ENCODE assay signal across 8 mouse cellular contexts in the genomic region with DNA sequence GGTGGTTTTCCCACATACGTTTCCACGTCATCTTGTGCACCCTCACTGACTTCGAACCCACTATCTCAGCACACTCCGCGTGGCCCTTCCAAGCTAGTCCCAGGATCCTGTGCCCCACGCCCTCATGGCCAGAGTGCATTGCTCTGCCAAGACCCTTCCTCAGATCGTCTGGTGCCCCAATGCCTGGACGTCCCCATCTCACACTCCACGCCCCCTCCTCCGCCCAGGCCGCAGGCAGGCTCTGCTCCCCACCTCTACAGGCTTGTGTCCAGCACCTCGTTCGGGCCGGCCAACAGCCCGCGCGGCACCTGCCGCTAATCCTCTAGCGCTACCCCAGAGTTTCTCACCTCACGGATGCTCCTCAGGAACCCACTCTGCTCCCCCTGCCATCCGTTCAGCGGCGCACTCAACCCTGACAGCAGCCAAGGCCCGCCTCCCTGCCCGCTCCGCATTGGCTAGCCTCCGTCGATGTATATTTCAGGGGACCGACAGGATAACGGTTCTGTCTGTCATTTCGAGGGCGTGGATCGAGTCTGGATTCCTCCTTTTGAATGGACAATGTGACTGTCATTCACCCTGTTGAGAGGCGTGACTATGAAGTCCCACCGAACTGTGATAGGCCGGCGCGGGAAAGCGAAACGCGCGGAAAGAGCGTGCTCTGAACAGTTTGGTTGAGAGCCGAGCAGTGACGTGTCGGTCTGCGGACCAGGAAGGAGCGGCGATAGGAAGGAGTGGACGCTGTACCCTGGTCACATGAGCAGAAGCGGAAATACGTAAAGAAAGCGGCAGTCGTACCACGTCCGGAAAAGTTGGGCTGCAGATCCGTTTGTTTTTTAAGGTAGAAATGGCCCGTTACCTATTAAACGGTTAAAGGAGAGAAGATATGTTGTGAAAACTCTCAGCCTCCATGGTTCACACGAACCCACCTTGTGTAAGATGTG. TPM values are rescaled to one million over a fixed set of nuclear protein-coding genes. Genes with fewer than 3 reads are reported as not detected.
DNase-seq lines count a peak whose midpoint lies in the region; ATAC-seq and TF ChIP-seq lines count a peak whose summit lies in the region.

Gene Stt3a (minus strand): TSS at position 477 of the 941 bp plus-strand sequence.

- DNase-seq in Patski (ENCODE audit: low read depth, low spot score), result peak; percentile 100
- DNase-seq in cerebellum, postnatal 14 days, result peak; percentile 100
- DNase-seq in frontal cortex, postnatal 14 days (ENCODE audit: low spot score in 2 of 2), result peak; percentile 98 to 99
- peak; percentile 96 to 98 for DNase-seq in layer of hippocampus, postnatal 25 days (ENCODE audit: extremely low spot score in 1 of 2, low spot score in 1 of 2)
- DNase-seq in lung, postnatal 25 days (ENCODE audit: low spot score), result peak; percentile 99
- peak; percentile 100 for DNase-seq in retina, embryonic 14.5 days (ENCODE audit: low spot score)
- peak; percentile 93 for DNase-seq in thymus, postnatal 4 days

- in situ Hi-C loops in Patski (cut with MboI; ENCODE audit: low pct_unique_long_range_greater_than_20kb), result loop anchor here (25.0 kb wide), 2 partner anchors 745 to 1505 kb away; partner anchors contain the start of genes Fam118b and Rpusd4

- H3K36me3 ChIP-seq in hindbrain, embryonic 13.5 days, result peaks cover 18% of the 10 kb centered on the region

- H3K9me3 ChIP-seq in hindbrain, embryonic 13.5 days, result no peaks in the 10 kb centered on the region

- TF ChIP-seq CTCF in Patski (IDR thresholded peaks at IDR 0.05), result no peak

- H3K27me3 ChIP-seq in Patski, result no peaks in the 10 kb centered on the region
- H3K27me3 ChIP-seq in hindbrain, embryonic 13.5 days, result no peaks in the 10 kb centered on the region

- peak within 1 kb of the TSS; percentile 98 for H3K4me3 ChIP-seq in hindbrain, embryonic 13.5 days

- WGBS in hindbrain, embryonic 13.5 days, result under 1% methylated on average over 60 of the region's 60 CpGs

- CTCF ChIA-PET in Patski (lab: Charles Lee), result interaction anchor here (1.5 kb wide), 1 partner anchor 13 kb away, joined by 4 read pairs; no protein-coding TSS in a partner anchor

- POLR2A ChIA-PET in Patski (lab: Charles Lee), result no interaction called here

- H3K9ac ChIP-seq in hindbrain, embryonic 13.5 days, result peak within 1 kb of the TSS; percentile 89

- peak within 1 kb of the TSS; percentile 91 for H3K27ac ChIP-seq in hindbrain, embryonic 13.5 days

- peak within 1 kb of the TSS; percentile 92 for H3K4me2 ChIP-seq in hindbrain, embryonic 13.5 days

- H3K4me1 ChIP-seq in hindbrain, embryonic 13.5 days (replicated peaks), result peaks cover 23% of the 10 kb centered on the region

- peak; percentile 99 for ATAC-seq in Patski
- peak; percentile 100 for ATAC-seq in hindbrain, embryonic 13.5 days (ENCODE audit: low FRiP score)

RNA-seq across cellular contexts. Expression of gene Stt3a, which starts in this region (rescaled TPM):
- polyA plus RNA-seq in Patski (2021), result 239 TPM
- polyA plus RNA-seq in hindbrain, embryonic 13.5 days (2015; fragmentation: Nextera tagmentation; extraction: Ambion mirVana), result 109 and 110 TPM in 2 replicates
- total RNA-seq in layer of hippocampus, postnatal 25 days (2021), result 10 to 100 TPM; 66.8 to 84.0 TPM

Comparison
In these comparisons a context has a peak if more than half of its experiments do, and no peak if none do; other contexts are left out.
1. Peak in every context shown above with its lines: DNase-seq, ATAC-seq, H3K4me3 ChIP-seq and H3K27ac ChIP-seq.